Mouse (Mus musculus): ENCODE measurements around the gene Gsk3b. TPM values are rescaled to one million over a fixed set of nuclear protein-coding genes. Genes with fewer than 3 reads are reported as not detected.
A peak's percentile ranks its signal among the peaks of the same experiment; 100 is the strongest.
"Not testable (repeated sequence)": the region's sequence is repeated elsewhere in the genome, so short reads cannot be mapped to it uniquely, and the experiment has no call there.

Gsk3b gene
- polyA plus RNA-seq, 1 experiment from 2014 or later = 69.5 TPM

- peaks cover 26% of the 10 kb centered on the region for H3K36me3 ChIP-seq (replicated peaks)
- H3K4me1 ChIP-seq = no peaks in the 10 kb centered on the region
- H3K27ac ChIP-seq (replicated peaks) = no peak overlapping the region
- H3K27me3 ChIP-seq (replicated peaks; ENCODE audit: low read depth, poor library complexity, severe bottlenecking) = no peaks in the 10 kb centered on the region
- 82% methylated on average over 3 of the region's 3 CpGs for WGBS
- no peak for DNase-seq (ENCODE audit: low spot score)
- H3K4me3 ChIP-seq = no peak overlapping the region
- no peaks in the 10 kb centered on the region for H3K9me3 ChIP-seq
Measured at GRCm38 (mm10) chr16:38162019-38162418, 73.2 kb downstream of the Gsk3b start.

- Histone ChIP-seq H3K4me1 (no peaks in the 10 kb centered on the region), H3K9me3 (no peaks in the 10 kb centered on the region), H3K36me3 (replicated peaks) (peaks cover 20% of the 10 kb centered on the region), H3K27me3 (replicated peaks; ENCODE audit: low read depth, poor library complexity, severe bottlenecking) (no peaks in the 10 kb centered on the region), H3K27ac (replicated peaks) (no peak overlapping the region), H3K4me3 (no peak overlapping the region)
- no peak for DNase-seq (ENCODE audit: low spot score)
- WGBS = 93% methylated on average over 7 of the region's 7 CpGs
Measured at GRCm38 (mm10) chr16:38164811-38165591, 76.2 kb downstream of the Gsk3b start.

- H3K27me3 ChIP-seq (replicated peaks; ENCODE audit: low read depth, poor library complexity, severe bottlenecking) = no peaks in the 10 kb centered on the region
- H3K9me3 ChIP-seq = no peaks in the 10 kb centered on the region
- no peaks in the 10 kb centered on the region for H3K4me1 ChIP-seq
- WGBS = 93% methylated on average over 5 of the region's 5 CpGs
- H3K27ac ChIP-seq (replicated peaks) = no peak overlapping the region
- no peak for DNase-seq (ENCODE audit: low spot score)
- no peak overlapping the region for H3K4me3 ChIP-seq
- H3K36me3 ChIP-seq (replicated peaks) = peaks cover 41% of the 10 kb centered on the region
Measured at GRCm38 (mm10) chr16:38168971-38169370, 80.2 kb downstream of the Gsk3b start.

DNA sequence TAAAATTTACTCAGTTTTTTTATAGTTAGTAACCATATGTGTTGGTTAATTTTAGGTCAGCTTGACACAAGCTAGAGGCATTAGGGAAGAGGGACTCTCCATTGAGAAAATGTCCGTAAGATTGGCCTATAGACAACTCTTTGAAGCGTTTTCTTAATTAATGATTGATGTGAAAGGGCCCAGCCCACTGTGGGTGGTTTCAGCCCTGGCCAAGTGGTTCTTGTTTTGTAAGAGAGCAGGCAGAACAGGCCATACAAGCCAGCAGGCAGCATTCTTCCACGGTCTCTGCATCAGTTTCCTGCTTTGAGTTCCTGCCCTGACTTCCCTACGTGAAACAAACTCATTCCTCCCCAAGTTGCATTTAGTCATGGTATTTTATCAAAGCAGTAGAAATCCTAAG lies 90.3 kb downstream of the Gsk3b start:
- H3K4me1 ChIP-seq = no peaks in the 10 kb centered on the region
- no peak for DNase-seq (ENCODE audit: low spot score)
- H3K36me3 ChIP-seq (replicated peaks) = peaks cover 67% of the 10 kb centered on the region
- WGBS = 89% methylated on average over 4 of the region's 4 CpGs
- H3K4me3 ChIP-seq = no peak overlapping the region
- H3K9me3 ChIP-seq = no peaks in the 10 kb centered on the region
- H3K27me3 ChIP-seq (replicated peaks; ENCODE audit: low read depth, poor library complexity, severe bottlenecking) = no peaks in the 10 kb centered on the region
- no peak overlapping the region for H3K27ac ChIP-seq (replicated peaks)

DNA sequence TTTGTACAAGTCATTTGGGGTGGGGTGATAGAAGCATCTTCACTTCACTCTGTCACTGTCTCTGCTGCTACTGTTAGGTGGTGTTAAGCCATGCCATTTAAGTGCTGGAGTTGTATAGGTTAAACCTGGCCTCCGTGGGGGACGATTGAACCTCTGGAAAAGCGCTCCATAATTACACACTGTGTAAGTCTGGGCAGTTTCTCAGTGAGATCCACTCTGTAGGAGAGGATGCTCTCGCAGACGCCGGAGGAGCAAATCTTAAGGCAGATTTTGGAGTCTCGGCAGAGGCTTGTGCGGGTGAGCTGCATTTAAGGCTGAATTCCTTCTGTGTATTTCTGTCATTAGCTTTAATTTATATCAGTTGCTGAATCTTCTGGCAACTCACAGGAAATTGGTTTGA lies 92.6 kb downstream of the Gsk3b start:
- Histone ChIP-seq H3K4me1 (no peaks in the 10 kb centered on the region), H3K9me3 (no peaks in the 10 kb centered on the region), H3K27ac (replicated peaks) (no peak overlapping the region), H3K36me3 (replicated peaks) (peaks cover 68% of the 10 kb centered on the region), H3K27me3 (replicated peaks; ENCODE audit: low read depth, poor library complexity, severe bottlenecking) (no peaks in the 10 kb centered on the region), H3K4me3 (no peak overlapping the region)
- DNase-seq (ENCODE audit: low spot score) = no peak
- WGBS = 95% methylated on average over 8 of the region's 8 CpGs

DNA sequence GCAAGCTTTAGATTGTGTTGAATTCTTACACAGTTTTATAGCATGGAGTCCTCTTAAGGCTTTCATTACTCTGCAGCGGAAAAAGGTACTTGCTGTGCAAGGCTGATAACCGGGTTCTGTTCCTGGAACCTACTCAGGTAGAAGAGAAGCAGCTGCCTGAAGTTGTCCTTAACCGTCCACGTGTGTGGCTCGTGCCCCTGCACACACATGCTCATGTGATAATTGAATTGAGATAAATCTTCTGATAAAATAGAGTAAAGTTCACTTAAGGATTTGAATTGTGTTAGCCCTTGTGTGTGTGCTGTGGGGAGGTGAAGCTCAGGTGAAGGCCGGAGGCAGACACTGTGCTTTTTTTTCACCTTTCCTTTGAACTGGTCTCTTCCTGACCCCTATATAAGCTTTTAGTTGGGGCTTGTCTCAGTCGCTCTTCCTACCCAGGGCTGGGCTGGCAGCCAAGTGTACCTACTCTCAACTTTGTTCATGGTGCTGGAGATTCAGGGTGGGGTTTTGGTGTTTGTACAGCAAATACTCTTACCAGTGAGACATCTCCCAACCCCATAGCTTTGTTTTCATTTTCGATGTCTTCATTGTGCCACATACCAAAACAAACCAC lies 96.0 kb downstream of the Gsk3b start:
- Histone ChIP-seq H3K27me3 (replicated peaks; ENCODE audit: low read depth, poor library complexity, severe bottlenecking) (no peaks in the 10 kb centered on the region), H3K4me3 (no peak overlapping the region), H3K36me3 (replicated peaks) (peaks cover 65% of the 10 kb centered on the region), H3K9me3 (no peaks in the 10 kb centered on the region), H3K4me1 (no peaks in the 10 kb centered on the region), H3K27ac (replicated peaks) (no peak overlapping the region)
- WGBS = 92% methylated on average over 8 of the region's 8 CpGs
- DNase-seq (ENCODE audit: low spot score) = no peak

- H3K4me3 ChIP-seq = no peak overlapping the region
Measured at GRCm38 (mm10) chr16:38189952-38190351, 101.2 kb downstream of the Gsk3b start.

DNA sequence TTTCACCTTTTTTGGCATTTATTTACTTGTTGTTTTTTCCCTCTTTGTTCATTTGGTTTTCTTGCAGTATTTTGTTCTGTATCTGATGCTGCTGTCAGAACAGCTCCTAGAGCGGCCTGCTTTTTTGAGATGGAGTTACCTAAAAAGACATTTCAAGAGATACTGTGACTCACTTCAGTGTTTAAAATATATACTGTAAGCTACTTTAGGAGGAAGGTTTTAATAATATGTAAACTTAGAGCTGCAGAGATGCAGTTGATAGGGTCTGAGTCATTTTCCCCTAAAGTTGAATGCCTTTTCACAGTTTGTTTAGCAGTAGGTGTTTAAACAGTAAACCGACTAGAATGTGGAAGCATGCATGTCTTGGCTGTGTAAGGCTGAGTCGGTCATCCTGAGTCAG lies 101.7 kb downstream of the Gsk3b start:
- WGBS = 93% methylated on average over 3 of the region's 3 CpGs

More at GRCm38 (mm10) chr16:38189952-38190351, 101.2 kb downstream of the Gsk3b start:
- DNase-seq (ENCODE audit: low spot score) = no peak
- Histone ChIP-seq H3K27ac (replicated peaks) (no peak overlapping the region), H3K36me3 (replicated peaks) (peaks cover 77% of the 10 kb centered on the region), H3K4me1 (no peaks in the 10 kb centered on the region), H3K27me3 (replicated peaks; ENCODE audit: low read depth, poor library complexity, severe bottlenecking) (no peaks in the 10 kb centered on the region), H3K9me3 (no peaks in the 10 kb centered on the region)
- WGBS = 91% methylated on average over 4 of the region's 4 CpGs

DNA sequence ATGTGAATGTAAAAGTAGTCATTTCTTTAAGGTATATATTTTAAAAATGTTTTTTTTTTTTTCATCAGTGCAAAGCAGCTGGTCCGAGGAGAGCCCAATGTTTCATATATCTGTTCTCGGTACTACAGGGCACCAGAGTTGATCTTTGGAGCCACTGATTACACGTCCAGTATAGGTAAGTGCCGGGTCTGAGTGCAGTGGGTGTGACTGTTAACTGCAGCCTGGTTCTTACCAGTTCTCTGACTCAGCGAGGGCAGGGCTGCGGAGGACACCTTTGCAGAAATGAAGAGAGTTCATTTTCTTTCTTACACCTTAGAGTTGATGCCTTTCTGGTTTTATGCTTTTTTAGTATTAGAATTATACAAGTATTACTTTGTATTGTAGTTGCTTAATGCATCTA lies 102.7 kb downstream of the Gsk3b start:
- WGBS = 96% methylated on average over 6 of the region's 6 CpGs
- Histone ChIP-seq H3K9me3 (no peaks in the 10 kb centered on the region), H3K4me3 (no peak overlapping the region), H3K27ac (replicated peaks) (no peak overlapping the region), H3K4me1 (no peaks in the 10 kb centered on the region), H3K36me3 (replicated peaks) (peaks cover 86% of the 10 kb centered on the region), H3K27me3 (replicated peaks; ENCODE audit: low read depth, poor library complexity, severe bottlenecking) (no peaks in the 10 kb centered on the region)
- no peak for DNase-seq (ENCODE audit: low spot score)

More for the DNA sequence above, 101.7 kb downstream of the Gsk3b start:
- peaks cover 80% of the 10 kb centered on the region for H3K36me3 ChIP-seq (replicated peaks)
- no peak overlapping the region for H3K27ac ChIP-seq (replicated peaks)
- no peak overlapping the region for H3K4me3 ChIP-seq
- H3K4me1 ChIP-seq = no peaks in the 10 kb centered on the region
- DNase-seq (ENCODE audit: low spot score) = no peak
- H3K9me3 ChIP-seq = no peaks in the 10 kb centered on the region
- H3K27me3 ChIP-seq (replicated peaks; ENCODE audit: low read depth, poor library complexity, severe bottlenecking) = no peaks in the 10 kb centered on the region

GRCm38 (mm10) chr16:38192640-38193039 lies 103.8 kb downstream of the Gsk3b start:
- WGBS = 92% methylated on average over 6 of the region's 6 CpGs
- no peak for DNase-seq (ENCODE audit: low spot score)
- H3K36me3 ChIP-seq (replicated peaks) = peaks cover 90% of the 10 kb centered on the region
- H3K27me3 ChIP-seq (replicated peaks; ENCODE audit: low read depth, poor library complexity, severe bottlenecking) = no peaks in the 10 kb centered on the region
- no peaks in the 10 kb centered on the region for H3K9me3 ChIP-seq
- no peak overlapping the region for H3K27ac ChIP-seq (replicated peaks)
- H3K4me3 ChIP-seq = no peak overlapping the region
- H3K4me1 ChIP-seq = no peaks in the 10 kb centered on the region

DNA sequence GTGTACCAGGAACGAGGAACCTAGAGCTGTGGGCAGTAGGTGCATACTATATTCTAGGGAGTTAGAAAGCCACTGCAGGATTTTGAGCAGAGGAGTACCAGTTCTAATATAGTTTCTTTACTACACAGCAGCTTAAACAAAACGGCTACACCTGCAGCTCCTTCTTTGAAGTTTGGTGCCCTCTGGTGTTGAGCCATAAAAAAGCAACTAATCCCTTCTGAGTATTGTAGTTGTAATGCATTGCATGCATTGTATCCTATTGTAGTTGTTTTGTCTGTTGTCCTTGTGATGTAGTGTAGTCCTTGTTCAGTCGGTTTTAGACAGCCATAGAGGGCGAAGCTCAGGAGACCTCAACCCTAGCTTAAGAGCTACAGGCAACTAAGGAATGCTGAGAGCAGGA lies 108.5 kb downstream of the Gsk3b start:
- WGBS = 76% methylated on average over 4 of the region's 4 CpGs
- peak; percentile 41 for DNase-seq (ENCODE audit: low spot score)
- Histone ChIP-seq H3K9me3 (no peaks in the 10 kb centered on the region), H3K4me3 (no peak overlapping the region), H3K4me1 (no peaks in the 10 kb centered on the region), H3K36me3 (replicated peaks) (peaks cover 72% of the 10 kb centered on the region), H3K27ac (replicated peaks) (no peak overlapping the region), H3K27me3 (replicated peaks; ENCODE audit: low read depth, poor library complexity, severe bottlenecking) (no peaks in the 10 kb centered on the region)

GRCm38 (mm10) chr16:38205272-38205671 lies 116.5 kb downstream of the Gsk3b start:
- peaks cover 65% of the 10 kb centered on the region for H3K36me3 ChIP-seq (replicated peaks)

GRCm38 (mm10) chr16:38222491-38222890 lies 133.7 kb downstream of the Gsk3b start:
- not testable (repeated sequence) for H3K4me3 ChIP-seq; H3K4me1 ChIP-seq; H3K27ac ChIP-seq (replicated peaks); DNase-seq (ENCODE audit: low spot score); H3K27me3 ChIP-seq (replicated peaks; ENCODE audit: low read depth, poor library complexity, severe bottlenecking); H3K9me3 ChIP-seq
- WGBS = 97% methylated on average over 5 of the region's 5 CpGs
- H3K36me3 ChIP-seq (replicated peaks) = peaks cover 71% of the 10 kb centered on the region

More at GRCm38 (mm10) chr16:38205272-38205671, 116.5 kb downstream of the Gsk3b start:
- Histone ChIP-seq H3K27me3 (replicated peaks; ENCODE audit: low read depth, poor library complexity, severe bottlenecking) (no peaks in the 10 kb centered on the region), H3K4me1 (no peaks in the 10 kb centered on the region), H3K4me3 (no peak overlapping the region), H3K9me3 (no peaks in the 10 kb centered on the region), H3K27ac (replicated peaks) (no peak overlapping the region)
- 92% methylated on average over 7 of the region's 7 CpGs for WGBS
- no peak for DNase-seq (ENCODE audit: low spot score)
